Mouse (Mus musculus) liver, embryonic 11.5 days (tissue): Measurements from ENCODE around the gene Mcat. TPM values are rescaled to one million over a fixed set of nuclear protein-coding genes. Genes with fewer than 3 reads are reported as not detected.

Experiments
- ATAC-seq: fragments of 200-750 bp; cut with Nextera tagmentation; replicated peaks from 2 replicates; pipeline ENCODE4 v1.8.0; 2017; ENCODE audit warnings: moderate number of reproducible peaks, mild to moderate bottlenecking, moderate TSS enrichment, moderate library complexity; ENCODE audit not compliant: low FRiP score
- DNase-seq: peaks from one replicate; pipeline ENCODE4 v3.0.0-alpha.2; 2017; ENCODE audit warnings: low spot score
- H3K27ac ChIP-seq: fragments of 300-500 bp; sonication (generic); 2 replicates; pipeline ENCODE4 v1.5.1; 2014; ENCODE audit warnings: mild to moderate bottlenecking, low read depth, low read length, control low read depth
- H3K27me3 ChIP-seq: fragments of 300-500 bp; sonication (generic); replicated peaks from 2 replicates; pipeline ENCODE4 v1.6.1; 2014; ENCODE audit warnings: low read length, mixed read lengths; ENCODE audit not compliant: control insufficient read depth, insufficient read depth
- H3K36me3 ChIP-seq: fragments of 300-500 bp; sonication (generic); 2 replicates; pipeline ENCODE4 v1.6.1; 2014; ENCODE audit warnings: mild to moderate bottlenecking, low read length, moderate library complexity, mixed read lengths; ENCODE audit not compliant: control insufficient read depth, insufficient read depth
- H3K4me1 ChIP-seq: fragments of 300-500 bp; sonication (generic); replicated peaks from 2 replicates; pipeline ENCODE4 v1.6.1; 2014; ENCODE audit warnings: low read length, mixed read lengths; ENCODE audit not compliant: control insufficient read depth, insufficient read depth
- H3K4me2 ChIP-seq: fragments of 300-500 bp; sonication (generic); 2 replicates; pipeline ENCODE4 v1.6.1; 2014; ENCODE audit warnings: mild to moderate bottlenecking, control low read depth, moderate library complexity
- H3K4me3 ChIP-seq: fragments of 300-500 bp; sonication (generic); 2 replicates; pipeline ENCODE4 v1.5.1; 2014; ENCODE audit warnings: low read depth, low read length, control low read depth
- H3K9ac ChIP-seq: fragments of 300-500 bp; sonication (generic); 2 replicates; pipeline ENCODE4 v1.6.1; 2014; ENCODE audit warnings: low read depth, low read length, control low read depth
- H3K9me3 ChIP-seq: fragments of 300-500 bp; sonication (generic); 2 replicates; pipeline ENCODE4 v1.6.1; 2016; ENCODE audit warnings: low read length, inconsistent platforms, mixed read lengths; ENCODE audit not compliant: control insufficient read depth
- WGBS: fragments of 180-500 bp; shearing (Covaris S2); extraction: QIAGEN DNeasy Blood & Tissue Kit; methylation state at CpG from one replicate; pipeline ENCODE4 v1.1.7; 2014; 5-methylcytosine and 5-hydroxymethylcytosine counted together
- polyA plus RNA-seq: library from polyadenylated mRNA; unstranded; fragments of >200 nt; fragmentation: Nextera tagmentation; extraction: Ambion mirVana; gene quantifications from 2 replicates; pipeline ENCODE4 v1.2.1, GENCODE M21; 2014

Gene Mcat
- polyA plus RNA-seq, 1 experiment from 2014 or later = 39.3 TPM

DNA sequence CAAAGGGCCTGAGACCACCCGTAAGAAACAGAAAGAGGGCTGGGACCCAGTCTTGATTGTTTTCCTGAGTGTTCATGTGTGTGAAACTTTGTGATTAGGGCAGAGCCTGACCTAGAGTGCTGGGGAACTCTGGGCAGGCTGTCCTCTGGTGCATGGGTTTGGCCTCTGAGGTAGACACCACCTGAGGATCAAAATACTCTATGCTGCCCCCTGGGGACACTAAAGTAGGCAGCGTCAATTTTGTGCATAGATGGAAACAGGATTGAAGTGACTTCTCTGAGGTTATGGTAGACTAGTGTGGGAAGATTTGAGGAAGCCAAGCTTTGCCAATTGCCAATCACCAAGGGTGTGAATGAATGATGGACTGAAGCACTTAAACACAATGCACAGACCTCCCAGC is 7.1 kb upstream of the Mcat start:
- H3K27me3 ChIP-seq = no peaks in the 10 kb centered on the region
- DNase-seq (no peak), ATAC-seq (no peak)
- H3K4me1 ChIP-seq = peaks cover 8% of the 10 kb centered on the region
- H3K27ac ChIP-seq = no peak overlapping the region
- no peaks in the 10 kb centered on the region for H3K9me3 ChIP-seq
- H3K36me3 ChIP-seq = peaks cover 12% of the 10 kb centered on the region; the same call in 1 of the 2 replicates
- H3K9ac ChIP-seq = no peak overlapping the region
- 62% methylated on average over 2 of the region's 2 CpGs for WGBS
- H3K4me3 ChIP-seq = no peak overlapping the region
- H3K4me2 ChIP-seq = no peak overlapping the region

DNA sequence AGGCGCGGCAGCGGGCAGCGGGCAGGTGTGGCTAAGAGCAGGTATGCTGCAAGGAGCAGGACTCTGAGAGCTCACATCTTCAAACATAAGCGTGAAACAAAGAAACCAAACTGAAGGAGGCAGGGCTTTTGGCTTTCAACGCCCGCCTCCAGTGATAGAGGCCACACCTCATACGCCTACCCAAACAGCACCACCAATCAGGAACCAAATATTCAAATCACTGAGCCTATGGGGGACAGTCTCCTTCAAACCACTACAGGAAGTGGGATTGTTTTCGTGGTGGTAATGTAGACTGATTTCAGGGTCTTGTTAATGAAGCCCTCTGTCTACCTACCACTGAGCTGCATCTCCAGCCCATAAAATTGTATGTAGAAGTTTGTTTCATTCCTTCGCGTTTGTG is 6.1 kb upstream of the Mcat start:
- peaks cover 16% of the 10 kb centered on the region for H3K4me1 ChIP-seq
- 48% methylated on average over 11 of the region's 11 CpGs for WGBS

DNA sequence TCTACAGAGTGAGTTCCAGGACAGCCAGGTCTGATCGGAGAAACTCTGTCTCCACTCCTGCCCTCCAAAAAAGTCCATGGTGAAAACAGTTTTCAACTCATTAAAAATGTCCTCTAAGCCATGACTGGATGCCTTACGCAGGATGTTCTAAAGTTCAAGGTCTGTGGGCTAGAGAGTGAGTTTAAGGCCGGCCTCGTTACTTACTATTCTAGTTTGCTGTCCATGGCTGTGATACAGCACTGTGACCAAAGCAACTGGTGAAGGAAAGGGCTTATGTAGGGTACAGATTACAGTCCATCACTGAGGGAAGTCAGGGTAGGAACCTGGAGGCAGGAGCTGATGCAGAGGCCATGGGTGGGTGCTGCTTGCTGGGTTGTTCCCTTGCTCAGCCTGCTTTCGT is 5.0 kb upstream of the Mcat start:
- Histone ChIP-seq H3K9ac (no peak overlapping the region), H3K9me3 (no peaks in the 10 kb centered on the region), H3K27me3 (no peaks in the 10 kb centered on the region), H3K4me1 (peaks cover 19% of the 10 kb centered on the region), H3K27ac (no peak overlapping the region), H3K36me3 (no peaks in the 10 kb centered on the region), H3K4me2 (no peak overlapping the region), H3K4me3 (no peak overlapping the region)
- ATAC-seq = no peak
- 94% methylated on average over 5 of the region's 5 CpGs for WGBS
- DNase-seq = no peak

More for the DNA sequence above, 6.1 kb upstream of the Mcat start:
- no peaks in the 10 kb centered on the region for H3K9me3 ChIP-seq
- H3K4me3 ChIP-seq = no peak overlapping the region
- DNase-seq (no peak), ATAC-seq (0 out of 2 replicates have a peak, but pooled peaks have one; percentile 29)
- H3K36me3 ChIP-seq = peaks cover 3% of the 10 kb centered on the region; the same call in 1 of the 2 replicates
- H3K9ac ChIP-seq = no peak overlapping the region
- no peaks in the 10 kb centered on the region for H3K27me3 ChIP-seq
- H3K4me2 ChIP-seq = no peak overlapping the region
- H3K27ac ChIP-seq = no peak overlapping the region

DNA sequence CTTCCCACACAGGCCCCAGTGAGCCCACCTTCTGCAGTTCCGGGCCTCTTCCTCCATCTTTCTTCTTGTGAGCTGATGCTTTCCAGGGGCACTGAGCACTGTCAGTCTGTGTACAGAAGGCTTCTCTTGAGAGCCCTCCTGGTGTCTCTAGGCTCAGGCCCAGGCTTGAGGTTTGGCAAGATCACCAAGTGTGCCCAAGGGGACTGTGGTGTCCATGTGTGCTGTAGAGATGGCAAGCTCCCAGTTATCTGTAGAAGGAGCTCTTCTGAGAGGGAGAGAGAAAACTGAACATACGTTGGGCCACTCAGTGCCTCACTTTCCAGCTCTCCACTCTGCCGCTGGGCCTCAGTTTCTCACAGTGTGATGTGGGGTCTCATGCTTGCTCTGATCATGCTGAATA is 4.1 kb upstream of the Mcat start:
- 89% methylated on average over 3 of the region's 3 CpGs for WGBS
- Histone ChIP-seq H3K9me3 (no peaks in the 10 kb centered on the region), H3K36me3 (no peaks in the 10 kb centered on the region), H3K4me3 (no peak overlapping the region), H3K27me3 (no peaks in the 10 kb centered on the region), H3K4me1 (peaks cover 27% of the 10 kb centered on the region), H3K4me2 (no peak overlapping the region), H3K27ac (no peak overlapping the region), H3K9ac (no peak overlapping the region)
- DNase-seq (no peak), ATAC-seq (no peak)

DNA sequence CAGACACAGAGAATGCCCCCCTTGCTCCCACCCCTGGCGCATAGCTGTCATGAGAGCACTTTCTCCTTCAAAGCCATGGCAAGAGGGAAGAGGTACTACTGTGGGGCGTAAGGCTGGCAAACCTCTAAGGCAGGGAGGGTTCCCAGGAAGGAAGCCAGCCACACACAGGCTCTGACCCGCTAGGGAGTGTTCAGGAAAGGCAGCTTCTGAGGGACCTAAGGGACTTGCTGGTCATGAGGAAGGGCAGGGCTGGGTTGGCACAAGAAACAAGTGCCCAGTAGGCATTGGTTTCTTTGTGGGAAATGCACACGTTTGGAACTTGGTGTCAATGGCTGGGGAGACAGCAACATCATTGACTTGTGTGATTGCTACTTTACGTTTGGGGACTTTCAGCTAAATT is 2.4 kb upstream of the Mcat start:
- Histone ChIP-seq H3K27ac (no peak overlapping the region), H3K4me1 (peaks cover 32% of the 10 kb centered on the region), H3K9me3 (no peaks in the 10 kb centered on the region), H3K27me3 (no peaks in the 10 kb centered on the region), H3K9ac (peak overlapping the region; percentile 27; the same call in 1 of the 2 replicates), H3K4me2 (peak overlapping the region; percentile 37; the same call in 1 of the 2 replicates), H3K4me3 (no peak overlapping the region), H3K36me3 (no peaks in the 10 kb centered on the region)
- ATAC-seq (no peak), DNase-seq (no peak)
- 69% methylated on average over 5 of the region's 5 CpGs for WGBS

DNA sequence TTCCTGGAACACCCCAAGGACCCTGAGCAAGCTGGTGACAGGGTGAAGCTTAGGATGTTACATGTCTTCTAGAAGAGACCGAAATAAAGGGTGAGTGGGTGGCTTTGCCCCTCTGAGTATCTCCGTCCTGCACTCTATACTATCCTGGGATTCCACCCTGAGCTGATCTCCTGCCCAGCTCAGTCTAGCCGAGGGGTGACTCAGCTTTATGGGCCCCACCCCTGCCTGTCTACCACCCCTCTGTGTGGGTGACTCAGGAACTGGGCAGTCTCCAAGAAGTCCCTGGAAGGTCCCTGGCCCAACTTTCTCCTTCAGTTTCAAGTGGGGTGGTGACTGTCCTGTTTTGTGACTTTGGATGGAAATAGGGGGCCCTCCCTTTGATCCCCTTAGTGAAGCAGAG is 1.8 kb upstream of the Mcat start:
- H3K9me3 ChIP-seq = no peaks in the 10 kb centered on the region
- H3K4me1 ChIP-seq = peaks cover 32% of the 10 kb centered on the region
- peak overlapping the region; percentile 47; the same call in 1 of the 2 replicates for H3K27ac ChIP-seq
- no peak overlapping the region for H3K4me3 ChIP-seq
- 49% methylated on average over 3 of the region's 3 CpGs for whole genome bisulfite sequencing
- H3K36me3 ChIP-seq = no peaks in the 10 kb centered on the region
- H3K9ac ChIP-seq = peak overlapping the region; percentile 27; the same call in 1 of the 2 replicates
- H3K4me2 ChIP-seq = peak overlapping the region; percentile 37
- ATAC-seq (peak; percentile 74), DNase-seq (no peak)
- H3K27me3 ChIP-seq = no peaks in the 10 kb centered on the region

DNA sequence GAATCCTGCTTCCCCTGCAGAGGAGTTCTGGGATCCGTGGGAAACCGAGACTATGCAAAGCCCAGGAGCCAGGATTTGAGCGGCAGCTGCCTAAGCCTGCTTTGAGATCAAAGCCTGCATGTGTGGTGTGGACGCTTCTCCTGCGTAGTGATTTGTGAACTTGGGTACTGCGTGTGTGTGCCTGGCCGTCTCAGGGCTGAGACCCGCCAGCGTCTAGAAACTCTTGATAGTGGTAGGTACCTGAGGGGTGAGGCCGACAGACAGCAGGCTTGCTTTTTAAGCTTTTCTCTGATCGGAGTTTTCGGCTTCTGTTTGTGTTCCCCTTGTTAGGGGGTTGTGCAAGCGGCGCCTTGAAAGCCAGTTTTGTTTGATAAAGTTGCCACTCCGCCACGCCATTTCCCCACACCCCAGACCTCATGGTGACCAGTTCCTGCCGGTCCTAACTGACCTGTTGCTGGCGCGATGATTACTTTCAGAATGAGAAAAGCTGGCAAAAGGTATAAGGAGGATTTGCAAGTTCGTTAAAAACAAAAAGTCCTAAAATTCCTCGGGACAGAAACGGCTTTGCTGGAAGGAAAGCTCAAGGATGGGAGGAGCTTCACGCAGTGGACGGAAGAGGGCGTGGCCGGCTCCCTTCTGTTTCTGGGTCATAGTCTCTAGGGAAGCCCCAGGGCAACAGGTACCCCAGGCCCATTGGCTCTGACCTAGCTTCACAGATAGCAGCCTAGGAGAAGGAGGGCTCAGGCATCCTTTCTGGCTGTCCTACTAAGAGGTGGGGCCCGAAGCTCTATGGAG is 467 bp upstream of the Mcat start:
- Histone ChIP-seq H3K27me3 (no peaks in the 10 kb centered on the region), H3K4me3 (peak overlapping the region; percentile 75), H3K27ac (peak overlapping the region; percentile 89), H3K4me2 (peak overlapping the region; percentile 90), H3K4me1 (peaks cover 32% of the 10 kb centered on the region), H3K9ac (peak overlapping the region; percentile 79), H3K9me3 (no peaks in the 10 kb centered on the region), H3K36me3 (no peaks in the 10 kb centered on the region)
- DNase-seq (peak; percentile 70), ATAC-seq (peak; percentile 37; the same call in 1 of the 2 replicates)
- 2% methylated on average over 27 of the region's 27 CpGs for WGBS

DNA sequence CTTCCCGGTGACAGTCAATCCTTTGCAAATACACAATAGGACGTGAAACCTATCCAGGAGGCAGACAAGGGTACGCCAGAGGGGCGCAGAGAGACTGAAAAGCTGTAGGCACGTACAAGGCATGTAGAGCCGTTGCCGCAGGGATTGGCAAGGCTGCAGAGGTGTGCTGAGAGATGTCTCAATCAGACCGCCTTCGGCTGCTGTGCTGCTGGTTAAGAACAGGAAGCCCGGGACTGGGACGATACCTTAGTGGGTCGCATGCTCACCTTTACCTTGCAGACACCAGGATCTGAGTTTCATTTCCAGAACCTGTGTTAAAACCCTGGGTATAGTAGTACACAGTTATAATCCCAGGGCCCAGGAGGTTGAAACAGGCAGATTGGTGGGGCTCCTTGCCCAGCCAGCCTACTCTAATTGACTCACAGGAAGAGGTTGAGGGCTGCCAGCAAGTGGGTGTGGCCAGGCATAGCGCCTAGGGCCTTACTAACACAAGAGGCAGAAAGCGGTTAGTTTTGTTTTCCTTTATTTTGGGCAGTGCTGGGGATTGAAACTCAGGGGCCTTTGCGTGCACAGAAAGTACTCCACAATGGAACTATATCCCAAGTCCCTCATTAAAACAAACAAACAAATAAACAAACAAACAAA is 839 bp downstream of the Mcat start:
- Histone ChIP-seq H3K4me1 (peaks cover 32% of the 10 kb centered on the region), H3K27me3 (no peaks in the 10 kb centered on the region), H3K9me3 (no peaks in the 10 kb centered on the region), H3K36me3 (no peaks in the 10 kb centered on the region), H3K4me2 (peak overlapping the region; percentile 90), H3K9ac (peak overlapping the region; percentile 79), H3K4me3 (peak overlapping the region; percentile 75), H3K27ac (peak overlapping the region; percentile 89)
- 31% methylated on average over 15 of the region's 15 CpGs for WGBS
- DNase-seq (peak; percentile 58), ATAC-seq (peak; percentile 67)
